Mouse (Mus musculus) midbrain, embryonic 15.5 days (tissue): ENCODE results near the gene Fcgr1. TPM values are rescaled to one million over a fixed set of nuclear protein-coding genes. Genes with fewer than 3 reads are reported as not detected.
"Not testable (repeated sequence)": the region's sequence is repeated elsewhere in the genome, so short reads cannot be mapped to it uniquely, and the experiment has no call there.

Experiments
- ATAC-seq: fragments of 200-750 bp; cut with Nextera tagmentation; replicated peaks from 2 replicates; pipeline ENCODE4 v1.8.0; 2017; ENCODE audit warnings: moderate TSS enrichment
- H3K27ac ChIP-seq: fragments of 300-500 bp; sonication (generic); 2 replicates; pipeline ENCODE4 v1.5.1; 2015; ENCODE audit warnings: mild to moderate bottlenecking, inconsistent platforms
- H3K27me3 ChIP-seq: fragments of 300-500 bp; sonication (generic); replicated peaks from 2 replicates; pipeline ENCODE4 v1.6.1; 2015; ENCODE audit warnings: inconsistent platforms
- H3K36me3 ChIP-seq: fragments of 300-500 bp; sonication (generic); replicated peaks from 2 replicates; pipeline ENCODE4 v1.6.1; 2015; ENCODE audit warnings: inconsistent platforms
- H3K4me1 ChIP-seq: fragments of 300-500 bp; sonication (generic); 2 replicates; pipeline ENCODE4 v1.6.1; 2015; ENCODE audit warnings: inconsistent platforms
- H3K4me2 ChIP-seq: fragments of 300-500 bp; sonication (generic); 2 replicates; pipeline ENCODE4 v1.6.1; 2015; ENCODE audit warnings: inconsistent platforms, mild to moderate bottlenecking, moderate library complexity
- H3K4me3 ChIP-seq: fragments of 300-500 bp; sonication (generic); 2 replicates; pipeline ENCODE4 v1.5.1; 2015; ENCODE audit warnings: mild to moderate bottlenecking, inconsistent platforms
- H3K9ac ChIP-seq: fragments of 300-500 bp; sonication (generic); 2 replicates; pipeline ENCODE4 v1.6.1; 2015; ENCODE audit warnings: mild to moderate bottlenecking, inconsistent platforms
- H3K9me3 ChIP-seq: fragments of 300-500 bp; sonication (generic); 2 replicates; pipeline ENCODE4 v1.6.1; 2016; ENCODE audit warnings: inconsistent platforms
- WGBS: fragments of 180-500 bp; shearing (Covaris S2); methylation state at CpG from one replicate; pipeline ENCODE4 v1.1.7; 2015; ENCODE audit warnings: mixed read lengths; 5-methylcytosine and 5-hydroxymethylcytosine counted together
- polyA plus RNA-seq: library from polyadenylated mRNA; unstranded; fragments of >200 nt; fragmentation: Nextera tagmentation; extraction: Ambion mirVana; gene quantifications from 2 replicates; pipeline ENCODE4 v1.2.1, GENCODE M21; 2015

The Fcgr1 gene
- polyA plus RNA-seq, 1 experiment from 2014 or later: 1.0 TPM

DNA sequence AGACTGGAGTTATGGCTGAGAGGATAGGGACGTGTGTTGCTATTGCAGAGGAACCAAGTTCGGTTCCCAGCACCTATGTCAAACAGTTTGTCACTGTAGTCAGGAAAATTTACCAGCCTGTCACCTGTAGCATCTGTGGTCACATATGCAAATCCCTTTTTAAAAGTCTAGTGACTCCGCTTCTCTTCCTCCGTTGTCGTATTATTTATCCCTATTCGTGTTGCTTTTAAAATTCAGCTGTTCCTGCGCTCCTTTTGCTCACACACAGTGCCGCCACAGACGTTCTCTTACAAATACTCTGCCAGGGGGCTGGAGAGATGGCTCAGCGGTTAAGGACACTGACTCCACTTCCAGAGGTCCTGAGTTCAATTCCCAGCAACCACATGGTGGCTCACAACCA lies 28.8 kb upstream of the Fcgr1 start:
- no peaks in the 10 kb centered on the region for H3K9me3 ChIP-seq
- no peak overlapping the region for H3K4me2 ChIP-seq
- H3K27ac ChIP-seq: no peak overlapping the region
- no peak overlapping the region for H3K4me3 ChIP-seq
- no peak overlapping the region for H3K9ac ChIP-seq
- 0 out of 2 replicates have a peak, but pooled peaks cover 2% of the 10 kb centered on the region for H3K4me1 ChIP-seq
- no peaks in the 10 kb centered on the region for H3K36me3 ChIP-seq
- 14% methylated on average over 10 of the region's 10 CpGs for WGBS
- peaks cover 52% of the 10 kb centered on the region for H3K27me3 ChIP-seq
- no peak for ATAC-seq

DNA sequence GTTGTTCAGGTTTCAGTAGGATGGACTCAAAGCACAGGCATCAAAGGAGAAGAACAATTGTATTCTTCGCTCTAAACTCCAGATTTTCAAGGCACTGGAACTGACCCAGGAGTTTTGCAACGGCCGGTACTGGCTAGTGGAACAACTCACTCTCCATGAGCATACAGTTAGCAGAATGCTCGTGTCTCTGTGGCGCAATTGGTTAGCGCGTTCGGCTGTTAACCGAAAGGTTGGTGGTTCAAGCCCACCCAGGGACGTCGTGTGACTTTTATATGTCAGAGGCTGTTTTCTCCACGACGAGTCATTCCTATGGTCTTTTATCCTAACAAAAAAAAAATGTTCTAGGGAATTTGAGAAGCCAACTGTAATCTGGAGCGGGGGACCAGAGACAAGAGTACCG lies 28.1 kb upstream of the Fcgr1 start:
- H3K36me3 ChIP-seq: no peaks in the 10 kb centered on the region
- H3K27ac ChIP-seq: no peak overlapping the region
- no peak for ATAC-seq
- 11% methylated on average over 15 of the region's 15 CpGs for WGBS
- no peak overlapping the region for H3K4me3 ChIP-seq
- H3K4me1 ChIP-seq: no peaks in the 10 kb centered on the region
- no peaks in the 10 kb centered on the region for H3K9me3 ChIP-seq
- no peak overlapping the region for H3K9ac ChIP-seq
- H3K27me3 ChIP-seq: peaks cover 47% of the 10 kb centered on the region
- H3K4me2 ChIP-seq: no peak overlapping the region

DNA sequence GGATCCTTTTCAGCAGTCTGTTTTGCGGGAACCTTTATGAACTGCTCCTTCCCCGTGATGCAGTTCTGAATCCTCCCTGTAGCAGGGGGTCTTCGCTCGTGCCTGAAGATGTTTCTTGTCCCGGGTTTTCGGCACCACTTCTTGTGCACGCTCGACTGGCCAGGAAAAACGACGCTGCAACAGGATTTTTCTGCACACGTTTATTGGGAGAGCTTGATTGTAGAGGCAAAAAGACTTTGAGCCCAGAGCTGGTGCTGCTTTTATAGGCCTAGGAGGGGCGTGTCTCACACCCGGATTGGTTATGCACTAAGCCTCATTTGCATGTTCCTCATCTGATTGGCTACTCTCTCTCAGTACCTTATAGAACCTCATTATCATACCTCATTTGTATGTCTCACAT lies 26.2 kb upstream of the Fcgr1 start:
- 93% methylated on average over 13 of the region's 13 CpGs for WGBS
- H3K9me3 ChIP-seq, H3K4me1 ChIP-seq: not testable (repeated sequence)

DNA sequence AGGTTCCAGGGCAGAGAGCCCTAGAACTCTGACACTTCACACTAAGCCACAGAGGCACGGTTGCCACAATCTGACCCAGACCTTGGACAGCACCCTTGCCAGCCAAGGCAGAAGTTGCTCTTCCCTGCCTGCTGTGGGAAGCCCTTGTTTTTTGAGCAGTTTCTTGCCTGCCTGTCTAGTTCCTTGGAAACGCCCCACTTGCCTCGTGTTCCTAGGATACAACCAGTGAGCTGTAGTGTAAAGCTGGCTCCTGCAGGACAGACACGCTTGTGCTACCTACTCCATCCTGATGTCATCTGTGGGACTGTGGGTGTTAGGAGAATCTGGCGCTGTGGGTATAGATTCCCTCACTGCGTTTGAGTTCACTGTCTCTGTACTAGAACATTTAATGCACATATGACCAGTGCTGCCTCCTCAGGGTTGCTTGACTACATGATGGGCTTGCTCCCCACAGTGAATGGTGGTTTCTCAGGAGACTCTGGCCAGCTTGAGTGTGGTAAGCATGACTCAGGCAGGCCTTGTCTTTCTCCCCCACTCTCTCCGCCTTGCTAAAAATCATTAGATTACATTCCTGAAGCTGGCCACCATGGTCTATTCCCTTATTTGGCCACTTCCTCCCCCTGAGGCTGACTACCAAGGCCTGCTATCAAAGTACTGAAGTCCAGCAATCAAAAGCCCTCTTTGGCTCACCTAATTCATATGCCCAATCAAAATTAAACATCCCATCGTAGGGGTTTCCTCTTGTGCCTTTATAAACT lies 18.8 kb upstream of the Fcgr1 start:
- H3K9me3 ChIP-seq: no peaks in the 10 kb centered on the region
- H3K4me1 ChIP-seq: no peaks in the 10 kb centered on the region
- ATAC-seq: no peak
- H3K4me2 ChIP-seq: no peak overlapping the region
- no peak overlapping the region for H3K27ac ChIP-seq
- H3K27me3 ChIP-seq: no peaks in the 10 kb centered on the region
- 66% methylated on average over 8 of the region's 8 CpGs for WGBS
- H3K36me3 ChIP-seq: no peaks in the 10 kb centered on the region
- H3K9ac ChIP-seq: no peak overlapping the region
- H3K4me3 ChIP-seq: no peak overlapping the region

More for the DNA sequence above, 26.2 kb upstream of the Fcgr1 start:
- not testable (repeated sequence) for H3K36me3 ChIP-seq, H3K4me3 ChIP-seq, H3K4me2 ChIP-seq, H3K27ac ChIP-seq, H3K9ac ChIP-seq, ATAC-seq
- H3K27me3 ChIP-seq: peaks cover 30% of the 10 kb centered on the region

DNA sequence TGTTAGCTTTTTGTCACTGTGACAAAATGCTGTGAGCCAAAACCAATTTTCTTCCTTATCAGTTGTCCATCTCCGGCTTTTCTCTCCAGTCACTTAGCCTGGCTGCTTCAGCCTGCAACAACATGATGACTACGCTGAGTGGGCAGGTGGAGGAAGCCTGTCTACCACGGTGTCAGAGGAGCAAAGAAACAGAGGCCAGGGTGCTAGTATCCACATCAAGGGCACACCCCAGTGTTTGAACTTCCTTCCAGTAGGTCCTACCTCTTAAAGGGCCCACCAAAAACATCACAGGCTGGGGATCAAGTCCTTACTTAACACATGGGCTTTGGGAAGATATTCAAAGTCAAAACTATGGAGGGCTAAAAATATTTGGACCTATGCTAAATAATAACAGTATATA lies 15.7 kb upstream of the Fcgr1 start:
- Histone ChIP-seq H3K4me2 (no peak overlapping the region), H3K4me1 (no peaks in the 10 kb centered on the region), H3K9ac (no peak overlapping the region), H3K27me3 (no peaks in the 10 kb centered on the region), H3K27ac (no peak overlapping the region), H3K4me3 (no peak overlapping the region), H3K9me3 (no peaks in the 10 kb centered on the region), H3K36me3 (no peaks in the 10 kb centered on the region)
- WGBS: 75% methylated on average over 3 of the region's 3 CpGs
- no peak for ATAC-seq

DNA sequence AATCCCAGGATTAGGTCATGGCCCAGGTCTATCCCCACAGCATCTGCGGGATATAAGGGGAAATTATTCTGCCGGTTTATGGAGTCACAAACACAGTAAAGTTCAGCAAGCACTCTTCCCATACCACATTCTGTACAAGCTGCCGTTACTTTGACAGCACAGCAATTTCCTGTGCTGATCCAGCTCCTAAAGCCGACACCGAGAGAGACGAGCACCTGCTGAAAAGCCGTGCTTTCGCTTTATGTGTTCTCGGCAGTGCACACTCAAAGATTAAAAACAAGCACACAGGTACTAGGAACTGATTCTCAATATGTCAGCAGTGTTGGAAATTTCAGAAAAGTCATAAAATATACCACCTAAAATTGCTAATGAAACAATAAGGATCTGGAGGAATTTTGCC lies 12.7 kb upstream of the Fcgr1 start:
- Histone ChIP-seq H3K4me3 (no peak overlapping the region), H3K36me3 (no peaks in the 10 kb centered on the region), H3K9ac (no peak overlapping the region), H3K27me3 (no peaks in the 10 kb centered on the region), H3K4me2 (no peak overlapping the region), H3K9me3 (no peaks in the 10 kb centered on the region), H3K4me1 (no peaks in the 10 kb centered on the region), H3K27ac (no peak overlapping the region)
- 88% methylated on average over 9 of the region's 9 CpGs for WGBS
- no peak for ATAC-seq

DNA sequence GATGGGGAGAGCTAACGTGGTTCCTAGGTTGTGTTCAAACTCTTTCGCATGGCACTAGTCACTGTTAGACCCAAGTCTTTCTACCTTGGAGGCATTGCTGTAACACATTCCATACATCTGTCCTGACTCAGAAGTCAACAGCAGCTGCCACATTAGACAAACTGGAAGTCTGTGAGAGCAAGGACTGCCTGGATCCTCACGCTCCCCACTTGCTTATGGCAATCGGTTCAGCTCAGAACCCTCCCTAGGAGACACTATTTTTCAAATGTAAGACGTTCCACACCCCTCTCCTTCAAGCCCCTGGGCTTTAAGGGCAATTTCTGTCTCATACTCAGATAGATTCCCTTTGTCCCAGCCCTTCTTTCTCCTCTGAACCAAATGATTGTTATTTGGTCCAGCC lies 8.3 kb upstream of the Fcgr1 start:
- H3K4me3 ChIP-seq: no peak overlapping the region
- H3K9me3 ChIP-seq: no peaks in the 10 kb centered on the region
- H3K4me2 ChIP-seq: no peak overlapping the region
- 88% methylated on average over 5 of the region's 5 CpGs for WGBS
- H3K27me3 ChIP-seq: no peaks in the 10 kb centered on the region
- H3K4me1 ChIP-seq: no peaks in the 10 kb centered on the region
- no peak for ATAC-seq
- H3K9ac ChIP-seq: no peak overlapping the region
- H3K27ac ChIP-seq: no peak overlapping the region
- H3K36me3 ChIP-seq: no peaks in the 10 kb centered on the region

DNA sequence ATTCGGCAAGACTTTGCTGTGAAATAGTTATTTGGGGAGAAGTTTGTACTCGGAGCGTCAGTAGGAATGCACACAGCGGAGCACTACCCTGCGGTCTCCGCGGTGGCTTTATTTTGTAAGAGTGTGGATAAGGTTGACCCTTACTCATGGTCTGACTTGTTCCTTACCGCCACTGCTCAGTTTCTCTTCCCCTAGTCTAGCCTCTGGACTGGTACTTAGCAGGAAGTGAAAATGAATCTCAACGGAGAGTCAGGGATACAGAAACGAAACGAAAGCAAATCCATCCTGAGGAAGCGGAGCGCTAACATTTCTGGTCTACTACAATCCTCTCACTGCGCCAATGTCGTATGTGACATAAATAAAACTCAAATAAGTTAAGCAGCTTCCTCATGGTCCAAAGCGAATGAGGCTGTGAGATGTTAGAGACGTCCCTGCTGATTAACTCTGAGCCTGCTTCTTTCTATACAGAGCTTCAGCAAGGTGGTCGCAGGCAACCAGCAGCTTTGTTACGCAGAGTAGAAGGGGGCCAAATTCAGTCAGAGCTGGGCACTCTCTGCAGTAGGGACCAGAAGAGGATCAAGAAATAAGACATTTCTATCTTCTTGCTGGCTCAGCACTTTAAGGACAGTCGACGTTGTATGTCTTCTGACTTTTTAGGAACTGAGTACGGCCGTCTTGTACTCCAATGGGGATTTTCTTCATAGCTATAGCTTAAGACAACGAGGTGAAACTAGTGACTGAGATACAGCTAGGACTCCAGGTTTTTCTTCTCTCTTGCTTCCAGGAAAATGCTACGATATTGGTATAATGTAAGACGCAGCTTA lies 7.1 kb upstream of the Fcgr1 start:
- Histone ChIP-seq H3K9ac (no peak overlapping the region), H3K27me3 (no peaks in the 10 kb centered on the region), H3K9me3 (no peaks in the 10 kb centered on the region), H3K4me2 (no peak overlapping the region), H3K4me3 (no peak overlapping the region), H3K27ac (no peak overlapping the region), H3K4me1 (no peaks in the 10 kb centered on the region), H3K36me3 (no peaks in the 10 kb centered on the region)
- ATAC-seq: no peak
- 77% methylated on average over 26 of the region's 26 CpGs for WGBS

DNA sequence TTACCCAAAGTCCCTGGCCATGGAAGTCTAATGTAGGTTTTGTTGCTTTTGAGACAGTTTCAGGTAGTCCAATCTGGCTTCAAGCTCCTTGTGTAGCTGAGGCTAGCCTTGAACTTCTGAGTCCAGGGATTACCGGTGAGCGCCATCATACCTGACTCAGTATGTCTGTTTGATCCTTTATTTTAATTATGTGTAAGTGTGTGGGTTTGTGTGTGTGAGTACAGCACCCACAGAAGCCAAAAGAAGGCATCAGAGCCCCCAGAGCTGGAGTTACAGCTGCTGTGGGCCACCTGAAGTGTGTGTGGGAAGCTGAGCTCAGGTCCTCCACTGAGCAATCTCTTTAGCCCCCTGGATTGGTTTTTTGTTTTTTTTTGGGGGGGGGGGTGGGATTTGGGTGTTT lies 5.8 kb upstream of the Fcgr1 start:
- WGBS: 98% methylated on average over 2 of the region's 2 CpGs

DNA sequence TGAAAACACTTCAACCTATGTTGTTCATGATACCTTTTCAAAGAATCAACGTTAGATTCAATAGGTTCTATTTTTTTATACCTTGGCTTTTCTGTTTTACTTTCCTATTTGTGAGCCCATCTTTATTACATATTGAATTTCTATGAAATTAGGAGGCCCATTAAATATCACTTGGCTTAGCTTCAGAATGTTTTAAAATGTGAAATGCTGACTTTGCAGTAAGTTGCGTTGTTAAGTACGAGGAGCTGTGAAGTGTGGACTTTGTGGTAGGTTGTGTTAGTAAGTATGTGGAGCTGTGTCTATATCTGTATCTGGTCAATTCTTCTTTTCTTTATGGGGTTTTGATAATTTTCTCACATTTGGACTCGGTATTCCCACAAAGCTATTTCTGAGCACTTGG lies 4.6 kb upstream of the Fcgr1 start:
- Histone ChIP-seq H3K36me3 (no peaks in the 10 kb centered on the region), H3K4me1 (no peaks in the 10 kb centered on the region), H3K9me3 (no peaks in the 10 kb centered on the region), H3K9ac (no peak overlapping the region), H3K27ac (no peak overlapping the region), H3K27me3 (0 out of 2 replicates have a peak, but pooled peaks cover 3% of the 10 kb centered on the region), H3K4me2 (no peak overlapping the region), H3K4me3 (no peak overlapping the region)
- 90% methylated on average over 4 of the region's 4 CpGs for whole genome bisulfite sequencing
- ATAC-seq: no peak

More for the DNA sequence above, 5.8 kb upstream of the Fcgr1 start:
- H3K4me1 ChIP-seq: no peaks in the 10 kb centered on the region
- H3K36me3 ChIP-seq: no peaks in the 10 kb centered on the region
- H3K27me3 ChIP-seq: no peaks in the 10 kb centered on the region
- H3K4me3 ChIP-seq: no peak overlapping the region
- ATAC-seq: no peak
- H3K4me2 ChIP-seq: no peak overlapping the region
- no peak overlapping the region for H3K9ac ChIP-seq
- no peak overlapping the region for H3K27ac ChIP-seq
- no peaks in the 10 kb centered on the region for H3K9me3 ChIP-seq

DNA sequence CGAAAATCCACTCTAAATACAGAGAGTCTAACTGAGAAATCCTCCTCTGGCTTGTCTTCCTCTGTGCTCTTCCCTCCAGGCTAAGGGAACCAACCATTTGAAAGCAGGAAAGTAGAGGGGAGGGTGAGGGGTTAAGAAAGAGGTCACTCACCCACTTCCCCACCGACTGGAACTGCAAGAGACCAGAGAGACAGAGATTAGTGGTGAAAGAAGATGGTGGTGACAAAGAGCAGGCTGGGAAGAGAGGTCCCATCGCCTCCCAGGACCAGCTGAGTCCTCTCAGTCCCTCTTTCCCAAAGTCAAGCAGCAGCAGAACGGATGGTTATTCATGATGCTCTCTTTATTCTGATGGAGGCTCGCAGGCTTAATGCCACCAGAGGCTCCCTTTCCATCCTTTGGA lies 401 bp downstream of the Fcgr1 start:
- Histone ChIP-seq H3K27ac (no peak overlapping the region), H3K27me3 (0 out of 2 replicates have a peak, but pooled peaks cover 4% of the 10 kb centered on the region), H3K36me3 (no peaks in the 10 kb centered on the region), H3K4me3 (no peak overlapping the region), H3K9me3 (no peaks in the 10 kb centered on the region), H3K9ac (no peak overlapping the region), H3K4me2 (no peak overlapping the region), H3K4me1 (no peaks in the 10 kb centered on the region)
- WGBS: 49% methylated on average over 5 of the region's 5 CpGs
- no peak for ATAC-seq

DNA sequence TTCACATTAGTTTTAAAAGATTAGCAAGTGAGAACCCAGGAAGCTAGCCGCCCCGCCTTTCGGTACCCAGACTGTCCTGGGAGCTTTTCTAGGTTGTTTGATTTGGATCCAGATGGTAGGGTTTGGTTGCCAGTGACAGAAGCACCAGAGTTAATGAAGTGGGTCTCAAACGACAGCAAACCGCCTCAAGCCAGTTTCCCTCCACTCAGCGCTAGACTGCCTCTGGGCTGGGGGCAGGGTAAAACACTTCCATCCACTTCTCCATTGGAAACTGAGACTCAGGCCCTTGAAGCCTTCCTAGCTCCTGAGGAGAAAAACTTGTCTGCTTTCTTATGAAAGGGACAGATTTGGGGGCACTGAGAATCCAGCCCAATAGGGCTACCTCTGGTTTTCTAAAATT lies 1.1 kb downstream of the Fcgr1 start:
- Histone ChIP-seq H3K4me3 (no peak overlapping the region), H3K27ac (no peak overlapping the region), H3K9me3 (no peaks in the 10 kb centered on the region), H3K4me1 (no peaks in the 10 kb centered on the region), H3K4me2 (no peak overlapping the region), H3K36me3 (no peaks in the 10 kb centered on the region), H3K27me3 (0 out of 2 replicates have a peak, but pooled peaks cover 4% of the 10 kb centered on the region), H3K9ac (no peak overlapping the region)
- 75% methylated on average over 6 of the region's 6 CpGs for WGBS
- ATAC-seq: no peak

DNA sequence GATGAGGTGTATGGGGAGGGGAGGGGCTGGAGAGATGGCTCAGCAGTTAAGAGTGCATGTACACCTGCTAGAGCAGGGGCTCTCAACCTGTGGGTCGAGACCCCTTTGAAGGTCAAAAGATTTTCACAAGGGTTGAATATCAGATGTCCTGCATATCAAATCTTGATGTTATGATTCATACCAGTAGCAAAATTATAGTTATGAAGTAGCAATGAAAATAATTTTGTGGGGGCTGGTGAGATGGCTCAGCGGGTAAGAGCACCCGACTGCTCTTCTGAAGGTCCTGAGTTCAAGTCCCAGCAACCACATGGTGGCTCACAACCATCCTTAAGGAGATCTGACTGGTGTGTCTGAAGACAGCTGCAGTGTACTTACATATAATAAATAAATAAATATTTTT lies 3.0 kb downstream of the Fcgr1 start:
- ATAC-seq, H3K4me3 ChIP-seq, H3K27me3 ChIP-seq, H3K9me3 ChIP-seq, H3K36me3 ChIP-seq, H3K4me1 ChIP-seq, H3K4me2 ChIP-seq, H3K9ac ChIP-seq, H3K27ac ChIP-seq: not testable (repeated sequence)
- WGBS: 98% methylated on average over 3 of the region's 3 CpGs
